Mouse (Mus musculus) right cerebral cortex, postnatal 36 days (tissue): Measurements from ENCODE around the gene Cyp27a1.

Experiments
- DNase-seq, 2 experiments: peaks; one replicate each; pipeline ENCODE4 v3.0.0; 2022; ENCODE audit warnings: low spot score in 2 of 2, mixed read lengths in 1 of 2

The Cyp27a1 gene

DNA sequence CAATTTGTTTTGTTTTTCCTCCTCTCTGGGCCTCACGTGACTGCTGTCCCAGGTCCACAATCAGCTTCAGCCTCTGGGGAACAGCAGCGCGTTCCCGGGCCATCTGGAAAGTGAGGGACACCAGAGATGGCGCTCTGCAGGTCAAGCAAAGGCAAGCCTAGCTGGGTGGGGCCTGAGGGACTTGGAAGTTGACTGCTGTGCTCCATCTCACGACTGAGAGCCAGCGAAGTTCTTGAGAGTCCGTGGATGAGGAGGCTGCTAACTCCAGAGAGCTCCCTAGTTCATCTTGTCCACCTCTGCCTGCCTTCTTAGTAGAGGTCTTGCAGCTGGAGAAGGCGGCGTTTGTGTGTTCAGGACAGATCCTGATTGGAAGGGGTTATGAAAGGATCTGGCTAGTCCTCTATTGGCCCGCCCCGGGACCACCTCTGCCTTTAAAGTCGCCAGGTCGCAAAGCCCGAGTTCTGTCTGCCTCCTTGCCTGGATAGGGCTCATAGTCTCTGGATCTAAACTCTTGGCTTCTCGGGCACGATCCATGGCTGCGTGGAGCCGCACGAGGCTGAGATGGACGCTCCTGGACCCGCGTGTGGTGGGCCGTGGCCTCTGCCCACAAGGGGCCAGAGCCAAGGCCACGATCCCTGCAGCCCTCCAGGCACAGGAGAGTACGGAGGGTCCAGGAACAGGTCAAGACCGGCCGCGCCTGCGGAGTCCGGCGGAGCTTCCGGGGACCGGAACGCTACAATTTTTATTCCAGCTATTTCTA is at the start of gene Cyp27a1:
Cyp27a1 (plus strand) TSS at position 476 of the 760 bp plus-strand sequence.
- DNase-seq = peak in 1 of 2 experiments; percentile 9

GRCm38 (mm10) chr1:74665153-74665552 is 48.2 kb upstream of the Cyp27a1 start:
- DNase-seq = no peak

GRCm38 (mm10) chr1:74668371-74668770 is 45.0 kb upstream of the Cyp27a1 start:
- no peak for DNase-seq

- DNase-seq = no peak
Measured at GRCm38 (mm10) chr1:74672731-74673130, 40.6 kb upstream of the Cyp27a1 start.

DNA sequence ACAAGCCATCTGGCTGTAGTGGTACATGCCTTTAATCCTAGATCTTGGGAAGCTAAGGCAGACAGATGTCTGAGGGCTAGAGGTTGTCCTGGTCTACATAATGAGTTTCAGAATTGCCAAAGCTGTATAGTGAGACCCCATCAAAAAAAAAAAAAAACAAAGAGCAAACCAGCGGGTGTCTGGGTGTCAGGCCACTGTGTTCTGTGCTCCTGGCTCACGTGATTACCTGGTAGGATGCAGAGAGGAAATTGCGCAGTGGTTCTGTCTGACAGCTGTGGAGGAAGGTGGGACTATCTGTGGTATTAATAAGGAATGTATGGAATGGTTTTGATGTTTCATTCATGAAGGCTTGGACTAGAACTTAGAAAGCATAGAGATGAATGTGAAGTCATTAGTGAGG is 36.5 kb upstream of the Cyp27a1 start:
- no peak for DNase-seq

GRCm38 (mm10) chr1:74677843-74678242 is 35.5 kb upstream of the Cyp27a1 start:
- no peak for DNase-seq

- no peak for DNase-seq
Measured at GRCm38 (mm10) chr1:74687131-74687530, 26.2 kb upstream of the Cyp27a1 start.

GRCm38 (mm10) chr1:74693891-74694583 is 19.3 kb upstream of the Cyp27a1 start:
- DNase-seq = no peak

DNA sequence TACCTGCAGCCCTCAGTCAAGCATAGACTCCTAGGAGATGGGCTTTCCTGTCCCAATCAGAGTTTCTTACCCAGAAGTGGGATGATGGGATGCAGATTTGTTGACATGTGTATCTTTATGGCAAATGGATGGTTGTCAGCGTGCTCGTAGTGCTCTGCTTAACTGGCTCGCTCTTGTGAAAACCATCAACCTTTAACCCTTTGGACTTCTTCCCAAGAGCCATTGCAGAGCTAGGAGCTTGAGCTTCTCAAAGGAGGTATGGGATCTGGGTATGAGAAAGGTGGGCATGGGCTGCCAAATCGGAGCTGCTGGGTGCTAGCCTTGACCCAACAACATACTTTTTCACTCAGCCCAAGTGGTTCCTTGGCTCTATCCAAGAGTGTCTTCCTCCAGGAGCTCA is 17.5 kb upstream of the Cyp27a1 start:
- no peak for DNase-seq

DNA sequence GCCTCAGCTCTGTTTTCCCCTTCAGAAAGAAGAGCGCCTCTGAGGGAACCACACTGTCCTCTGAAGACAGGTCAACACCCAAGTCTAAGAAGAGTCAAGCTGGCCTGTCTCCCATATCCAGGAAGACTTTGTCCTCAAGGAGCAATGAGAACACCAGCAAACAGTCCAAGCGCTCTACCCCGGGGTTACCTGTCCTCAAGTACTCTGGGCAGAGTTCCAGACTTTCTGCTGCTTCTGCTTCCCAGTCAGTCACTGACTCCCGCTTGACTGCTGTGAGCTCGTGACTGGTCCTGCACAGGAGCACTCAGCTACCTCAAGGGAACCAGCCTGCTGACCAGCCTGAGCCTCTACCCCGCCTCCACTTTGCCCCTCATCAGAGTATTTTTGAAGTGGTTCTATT is 16.0 kb upstream of the Cyp27a1 start:
- no peak for DNase-seq

DNA sequence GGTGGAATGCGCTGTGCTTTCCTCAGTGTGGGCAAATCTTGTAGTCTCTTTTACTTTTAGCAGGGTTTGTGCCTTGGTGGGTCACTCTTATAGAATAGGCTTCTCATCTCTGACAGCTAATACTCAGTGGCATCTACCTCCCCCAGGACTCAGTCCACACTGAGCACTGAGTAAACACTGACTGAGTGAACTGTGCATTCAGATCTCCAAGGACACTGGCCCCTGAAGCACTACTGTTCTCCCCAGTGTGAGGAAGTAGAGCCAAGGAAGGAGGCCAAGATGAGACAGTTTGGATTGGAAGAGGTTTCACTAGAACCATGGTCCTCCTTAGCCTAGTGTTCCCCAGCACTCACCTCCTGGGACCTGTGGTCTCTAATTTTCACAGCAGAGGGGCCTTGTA is 15.0 kb upstream of the Cyp27a1 start:
- DNase-seq = no peak

GRCm38 (mm10) chr1:74698791-74699190 is 14.6 kb upstream of the Cyp27a1 start:
- DNase-seq = no peak

DNA sequence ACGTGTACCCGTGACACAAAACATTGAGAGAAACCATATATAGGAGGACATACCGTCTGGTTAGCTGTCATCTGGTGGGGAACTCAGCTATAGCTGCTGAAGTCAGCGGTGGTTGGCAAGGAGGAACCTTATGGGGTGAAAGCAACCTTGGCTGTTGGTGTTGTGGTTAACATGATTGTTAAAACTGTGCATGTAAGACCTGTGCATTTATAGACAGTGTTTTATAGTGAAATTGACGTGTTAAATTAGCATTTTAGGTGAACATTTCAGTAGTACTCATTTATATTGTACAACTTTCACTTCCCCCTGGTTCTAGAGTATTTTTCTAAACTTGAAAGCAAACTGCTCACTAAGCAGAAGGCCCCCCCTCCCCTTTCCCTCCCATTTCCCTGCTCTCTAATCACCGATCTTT is 11.2 kb upstream of the Cyp27a1 start:
- no peak for DNase-seq

DNA sequence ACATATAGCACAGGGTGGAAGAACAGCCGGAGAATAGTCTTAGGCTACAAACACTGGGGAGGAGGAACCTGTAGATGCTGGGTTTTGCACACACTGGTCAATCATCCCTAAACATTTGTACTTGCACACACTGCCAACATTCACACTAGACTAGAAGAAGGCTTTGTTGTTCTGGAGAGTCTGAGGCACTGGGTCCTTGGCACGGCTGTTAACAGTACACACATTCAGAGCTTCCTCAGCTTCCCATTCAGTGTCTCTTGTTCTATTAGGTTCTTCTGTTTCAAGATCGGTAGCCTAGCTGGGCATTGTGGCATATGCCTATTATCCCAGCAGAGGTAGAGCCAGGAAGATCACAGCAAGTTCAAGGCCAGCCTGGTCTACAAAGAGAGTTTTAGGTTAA is 9.2 kb upstream of the Cyp27a1 start:
- DNase-seq = no peak

DNA sequence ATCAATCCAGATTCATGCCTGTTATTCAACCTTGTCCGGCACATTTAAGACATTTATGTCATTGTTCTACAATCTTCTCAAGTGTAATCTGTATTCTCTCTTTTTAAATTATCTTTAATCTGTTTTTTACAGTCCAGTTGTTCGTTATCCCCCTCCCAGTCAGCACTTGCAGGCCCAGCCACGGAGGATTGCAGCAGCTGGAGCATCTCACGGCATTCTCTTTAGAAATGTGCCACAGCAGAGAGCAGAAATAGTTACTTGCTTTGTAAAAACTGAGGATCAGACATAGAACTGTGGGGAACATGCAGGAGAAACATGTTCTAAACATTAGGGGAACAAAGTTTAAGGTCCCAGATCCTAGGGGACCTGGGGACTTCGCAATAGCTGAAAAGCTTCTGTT is 8.4 kb upstream of the Cyp27a1 start:
- no peak for DNase-seq

DNA sequence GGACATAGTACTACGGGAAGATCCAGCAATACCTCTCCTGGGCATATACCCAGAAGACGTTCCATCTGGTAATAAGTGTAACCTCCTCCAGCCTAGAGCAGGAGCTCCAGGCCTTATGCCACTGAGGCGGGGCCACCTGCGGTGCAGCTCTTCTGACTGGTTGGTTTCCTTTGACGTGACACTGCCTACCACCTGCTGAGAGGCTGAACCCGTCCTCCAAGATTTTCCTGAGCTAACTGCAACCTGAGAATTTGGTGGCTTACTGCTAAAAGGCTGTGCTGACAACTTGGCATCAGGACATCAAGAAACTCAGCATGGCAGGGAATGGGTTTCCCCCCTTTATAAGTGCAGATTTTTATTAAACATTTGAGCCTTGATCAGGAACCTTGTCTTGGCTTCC is 3.8 kb upstream of the Cyp27a1 start:
- no peak for DNase-seq

GRCm38 (mm10) chr1:74712046-74712445 is 1.3 kb upstream of the Cyp27a1 start:
- DNase-seq = no peak

DNA sequence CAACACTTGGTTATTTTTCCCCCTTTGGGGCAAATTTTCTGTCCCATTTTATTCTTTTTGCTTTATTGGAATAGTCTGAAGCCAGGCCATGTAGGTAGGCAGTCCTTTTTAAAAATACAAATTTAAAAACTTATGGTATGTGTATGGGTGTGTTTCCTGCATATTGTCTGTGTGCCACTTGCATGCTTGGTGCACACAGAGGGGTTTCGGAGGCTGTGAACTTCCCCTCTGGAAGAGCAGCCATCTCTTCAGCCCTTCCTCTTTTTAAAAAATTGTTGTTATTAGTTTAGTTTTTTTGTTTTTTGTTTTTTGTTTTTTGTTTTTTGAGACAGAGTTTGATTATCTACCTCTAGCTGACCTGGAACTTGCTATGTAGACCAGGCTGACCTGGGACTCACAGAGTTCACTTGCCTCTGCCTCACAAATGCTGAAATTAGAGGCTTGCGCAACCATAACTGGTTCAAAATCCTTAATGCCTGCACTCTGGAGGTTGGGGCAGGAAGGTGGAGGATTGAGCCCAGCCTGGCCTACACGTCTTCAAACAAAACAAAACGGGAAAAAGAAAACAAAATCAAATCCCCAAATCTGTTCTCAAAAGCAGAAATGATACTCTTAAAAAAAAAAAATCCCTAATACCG is 794 bp upstream of the Cyp27a1 start:
- no peak for DNase-seq

GRCm38 (mm10) chr1:74713859-74714730 is 721 bp downstream of the Cyp27a1 start:
- DNase-seq = no peak

GRCm38 (mm10) chr1:74714967-74715366 is 1.6 kb downstream of the Cyp27a1 start:
- no peak for DNase-seq

DNA sequence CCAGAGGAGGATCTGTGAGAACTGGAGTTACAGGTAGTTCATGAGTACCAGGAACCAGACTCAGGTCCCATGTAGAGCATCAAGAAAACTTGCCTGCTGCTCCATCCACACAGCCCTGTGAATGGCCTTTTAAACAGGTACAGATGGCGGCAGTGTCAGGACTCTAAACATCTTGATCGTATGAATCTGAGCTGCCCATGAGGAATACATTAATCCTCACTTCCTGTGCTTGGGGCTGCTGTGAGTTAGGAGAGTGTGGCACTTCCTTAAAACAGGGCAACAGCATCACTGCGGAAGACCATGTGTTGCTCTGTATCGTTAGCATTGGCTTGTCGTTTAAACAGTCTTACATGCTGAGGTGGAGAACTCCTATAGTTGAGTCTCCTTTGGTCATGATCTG is 2.1 kb downstream of the Cyp27a1 start:
- no peak for DNase-seq

GRCm38 (mm10) chr1:74715886-74716285 is 2.5 kb downstream of the Cyp27a1 start:
- no peak for DNase-seq
